Mouse (Mus musculus): ENCODE measurements at regions not wholly inside any gene's neighbourhood (a gene's known extent, or its start where the extent isn't known, plus 50 kb on each side); places are given as distances from the start of the nearest gene placed in this dataset.

- Histone ChIP-seq H3K9ac (no peak overlapping the region), H3K4me3 (replicated peaks) (no peak overlapping the region), H3K9me3 (no peaks in the 10 kb centered on the region), H3K36me3 (no peaks in the 10 kb centered on the region), H3K27me3 (replicated peaks) (no peaks in the 10 kb centered on the region), H3K4me1 (replicated peaks) (no peaks in the 10 kb centered on the region; the same call in none of the 2 replicates), H3K4me2 (replicated peaks) (no peak overlapping the region), H3K27ac (no peak overlapping the region)
- ATAC-seq = no peak
- 84% methylated on average over 4 of the region's 4 CpGs for WGBS
Measured at GRCm38 (mm10) chr11:19775741-19776140, 148.4 kb upstream of the Spred2 start.

- Histone ChIP-seq H3K4me1 (replicated peaks) (no peaks in the 10 kb centered on the region; the same call in none of the 2 replicates), H3K27ac (no peak overlapping the region), H3K4me2 (replicated peaks) (no peak overlapping the region), H3K9me3 (no peaks in the 10 kb centered on the region), H3K27me3 (replicated peaks) (no peaks in the 10 kb centered on the region), H3K4me3 (replicated peaks) (no peak overlapping the region), H3K9ac (no peak overlapping the region), H3K36me3 (no peaks in the 10 kb centered on the region)
- ATAC-seq = no peak
- WGBS = 76% methylated on average over 9 of the region's 9 CpGs
Measured at GRCm38 (mm10) chr11:19776473-19777200, 147.5 kb upstream of the Spred2 start.

- Histone ChIP-seq H3K4me1 (replicated peaks) (no peaks in the 10 kb centered on the region; the same call in none of the 2 replicates), H3K9me3 (no peaks in the 10 kb centered on the region), H3K36me3 (no peaks in the 10 kb centered on the region), H3K4me2 (replicated peaks) (no peak overlapping the region), H3K27ac (no peak overlapping the region), H3K4me3 (replicated peaks) (no peak overlapping the region), H3K9ac (no peak overlapping the region), H3K27me3 (replicated peaks) (no peaks in the 10 kb centered on the region)
- no peak for ATAC-seq
- 83% methylated on average over 2 of the region's 2 CpGs for WGBS
Measured at GRCm38 (mm10) chr11:19778191-19778590, 146.0 kb upstream of the Spred2 start.

- Histone ChIP-seq H3K9ac (no peak overlapping the region), H3K9me3 (no peaks in the 10 kb centered on the region), H3K4me3 (replicated peaks) (no peak overlapping the region), H3K4me2 (replicated peaks) (no peak overlapping the region), H3K27me3 (replicated peaks) (no peaks in the 10 kb centered on the region), H3K27ac (no peak overlapping the region), H3K36me3 (no peaks in the 10 kb centered on the region), H3K4me1 (replicated peaks) (no peaks in the 10 kb centered on the region)
- no peak for ATAC-seq
- whole genome bisulfite sequencing = 78% methylated on average over 14 of the region's 14 CpGs
Measured at GRCm38 (mm10) chr11:19785110-19785509, 139.1 kb upstream of the Spred2 start.

- no peak for ATAC-seq
- WGBS = 80% methylated on average over 4 of the region's 4 CpGs
- Histone ChIP-seq H3K4me3 (replicated peaks) (no peak overlapping the region), H3K36me3 (no peaks in the 10 kb centered on the region), H3K27me3 (replicated peaks) (no peaks in the 10 kb centered on the region), H3K27ac (no peak overlapping the region), H3K9me3 (no peaks in the 10 kb centered on the region), H3K9ac (no peak overlapping the region), H3K4me2 (replicated peaks) (no peak overlapping the region), H3K4me1 (replicated peaks) (no peaks in the 10 kb centered on the region)
Measured at GRCm38 (mm10) chr11:19796950-19797670, 127.1 kb upstream of the Spred2 start.

- no peaks in the 10 kb centered on the region for H3K4me1 ChIP-seq (replicated peaks)
- 81% methylated on average over 7 of the region's 7 CpGs for WGBS
- no peak overlapping the region for H3K9ac ChIP-seq
- H3K27me3 ChIP-seq (replicated peaks) = no peaks in the 10 kb centered on the region
- no peaks in the 10 kb centered on the region for H3K36me3 ChIP-seq
- ATAC-seq = no peak
- no peak overlapping the region for H3K4me2 ChIP-seq (replicated peaks)
- no peak overlapping the region for H3K27ac ChIP-seq
- H3K9me3 ChIP-seq = no peaks in the 10 kb centered on the region
- no peak overlapping the region for H3K4me3 ChIP-seq (replicated peaks)
Measured at GRCm38 (mm10) chr11:19809359-19809758, 114.8 kb upstream of the Spred2 start.

- Histone ChIP-seq H3K4me1 (replicated peaks) (no peaks in the 10 kb centered on the region), H3K9me3 (no peaks in the 10 kb centered on the region), H3K4me2 (replicated peaks) (no peak overlapping the region), H3K4me3 (replicated peaks) (no peak overlapping the region), H3K36me3 (no peaks in the 10 kb centered on the region), H3K27ac (no peak overlapping the region), H3K9ac (no peak overlapping the region), H3K27me3 (replicated peaks) (no peaks in the 10 kb centered on the region)
- ATAC-seq = no peak
- 42% methylated on average over 11 of the region's 12 CpGs for WGBS
Measured at GRCm38 (mm10) chr11:19811271-19811991, 112.7 kb upstream of the Spred2 start.

GRCm38 (mm10) chr11:19811992-19812690, 112.0 kb upstream of the Spred2 start:
- no peak overlapping the region for H3K4me3 ChIP-seq (replicated peaks)
- no peaks in the 10 kb centered on the region for H3K36me3 ChIP-seq
- H3K9ac ChIP-seq = no peak overlapping the region
- no peaks in the 10 kb centered on the region for H3K27me3 ChIP-seq (replicated peaks)
- 30% methylated on average over 10 of the region's 10 CpGs for WGBS
- no peak overlapping the region for H3K4me2 ChIP-seq (replicated peaks)
- H3K4me1 ChIP-seq (replicated peaks) = no peaks in the 10 kb centered on the region
- no peak overlapping the region for H3K27ac ChIP-seq
- no peak for ATAC-seq
- H3K9me3 ChIP-seq = no peaks in the 10 kb centered on the region

- 75% methylated on average over 7 of the region's 7 CpGs for WGBS
- H3K27ac ChIP-seq = no peak overlapping the region
- no peak overlapping the region for H3K4me2 ChIP-seq (replicated peaks)
- H3K36me3 ChIP-seq = no peaks in the 10 kb centered on the region
- no peaks in the 10 kb centered on the region for H3K9me3 ChIP-seq
- no peaks in the 10 kb centered on the region for H3K4me1 ChIP-seq (replicated peaks)
- ATAC-seq = no peak
- H3K27me3 ChIP-seq (replicated peaks) = no peaks in the 10 kb centered on the region
- H3K4me3 ChIP-seq (replicated peaks) = no peak overlapping the region
- H3K9ac ChIP-seq = no peak overlapping the region
Measured at GRCm38 (mm10) chr11:19813549-19813948, 110.6 kb upstream of the Spred2 start.

GRCm38 (mm10) chr11:19822991-19823390, 101.2 kb upstream of the Spred2 start:
- Histone ChIP-seq H3K27me3 (replicated peaks) (no peaks in the 10 kb centered on the region), H3K4me2 (replicated peaks) (no peak overlapping the region), H3K4me1 (replicated peaks) (no peaks in the 10 kb centered on the region), H3K36me3 (no peaks in the 10 kb centered on the region), H3K27ac (no peak overlapping the region), H3K4me3 (replicated peaks) (no peak overlapping the region), H3K9me3 (no peaks in the 10 kb centered on the region), H3K9ac (no peak overlapping the region)
- WGBS = 78% methylated on average over 5 of the region's 5 CpGs
- peak; percentile 25; the same call in 1 of the 2 replicates for ATAC-seq

GRCm38 (mm10) chr11:19823461-19823895, 100.7 kb upstream of the Spred2 start:
- peak; percentile 62 for ATAC-seq
- H3K27me3 ChIP-seq (replicated peaks) = no peaks in the 10 kb centered on the region
- H3K9me3 ChIP-seq = no peaks in the 10 kb centered on the region
- H3K36me3 ChIP-seq = no peaks in the 10 kb centered on the region
- no peaks in the 10 kb centered on the region for H3K4me1 ChIP-seq (replicated peaks)
- H3K27ac ChIP-seq = no peak overlapping the region
- no peak overlapping the region for H3K4me3 ChIP-seq (replicated peaks)
- no peak overlapping the region for H3K4me2 ChIP-seq (replicated peaks)
- WGBS = 1% methylated on average over 3 of the region's 3 CpGs
- no peak overlapping the region for H3K9ac ChIP-seq

All from intestine, embryonic 15.5 days (tissue).